Mouse (Mus musculus) layer of hippocampus, postnatal 10 days (tissue): ENCODE measurements around the gene Cox19. TPM values are rescaled to one million over a fixed set of nuclear protein-coding genes. Genes with fewer than 3 reads are reported as not detected.

Experiments used
- DNase-seq, 2 experiments: peaks; one replicate each; pipeline ENCODE4 v3.0.0; 2021; ENCODE audit warnings: low spot score in 2 of 2
- total RNA-seq, 2 experiments: library from RNA; stranded (reverse); gene quantifications; 2 replicates each; pipeline ENCODE4 v1.2.3; 2021

Gene Cox19
- total RNA-seq, 2 experiments from 2014 or later = 74.9 to 79.5 TPM

DNA sequence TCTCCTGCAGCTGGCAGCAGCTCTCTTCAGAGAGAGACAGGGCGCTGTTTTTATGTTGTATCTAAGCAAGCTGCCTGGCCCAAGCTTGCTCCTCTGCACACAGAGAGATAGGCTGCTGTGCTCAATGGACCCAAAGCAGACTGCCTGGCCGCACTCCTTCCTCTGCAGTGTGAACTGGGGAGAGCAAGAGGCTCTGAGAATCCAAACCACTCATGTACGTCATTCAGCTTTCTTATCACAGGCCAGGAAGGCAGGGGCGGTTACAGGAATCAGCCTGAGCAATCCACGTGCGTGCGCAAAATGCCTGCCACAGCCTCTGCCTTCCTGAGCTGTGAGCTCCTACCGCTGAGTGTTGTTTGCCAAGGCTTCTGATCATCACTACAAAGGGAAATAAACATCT, 31.5 kb upstream of the Cox19 start:
- no peak for DNase-seq

DNA sequence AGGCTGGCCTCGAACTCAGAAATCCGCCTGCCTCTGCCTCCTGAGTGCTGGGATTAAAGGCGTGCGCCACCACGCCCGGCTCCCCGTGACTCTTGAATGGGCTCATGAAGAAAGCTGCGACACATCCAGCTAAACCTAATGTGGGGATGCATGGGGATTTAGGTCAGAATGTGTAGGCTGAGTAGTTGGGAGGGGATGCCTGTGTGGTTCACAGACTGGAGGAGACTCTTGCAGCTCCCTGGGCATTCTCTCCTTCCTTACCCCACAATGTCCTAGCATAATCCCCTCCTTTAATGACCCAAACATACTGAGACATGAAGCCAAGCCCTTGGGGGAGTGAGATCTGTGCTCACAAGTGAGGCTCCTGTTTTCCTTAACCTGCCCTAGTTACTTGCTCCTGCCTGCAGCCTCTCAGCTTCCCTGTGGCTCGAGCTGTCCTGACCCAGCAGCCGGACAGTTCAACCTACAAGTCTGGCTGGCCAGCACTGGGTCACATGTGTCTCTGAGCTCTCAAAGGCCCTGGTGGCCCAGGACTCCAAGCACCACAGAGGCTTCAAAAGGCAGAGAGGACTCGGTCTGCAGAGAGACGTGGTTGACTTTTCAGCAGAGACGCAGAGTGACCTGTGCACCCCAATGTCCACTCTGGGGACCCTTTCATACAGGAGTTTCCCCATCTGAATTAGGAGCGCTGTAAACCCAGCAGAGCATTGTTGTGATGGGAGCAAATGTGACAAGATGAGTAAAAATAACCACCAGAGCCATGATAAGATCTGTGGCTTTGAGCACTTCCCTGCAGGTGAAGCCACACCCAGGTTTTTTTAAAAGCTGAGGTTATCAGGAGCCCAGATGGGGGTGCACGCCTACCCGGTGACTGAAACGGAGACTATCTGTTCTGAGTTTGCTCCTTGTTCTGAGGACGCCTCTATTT, 30.6 kb upstream of the Cox19 start:
- no peak for DNase-seq

DNA sequence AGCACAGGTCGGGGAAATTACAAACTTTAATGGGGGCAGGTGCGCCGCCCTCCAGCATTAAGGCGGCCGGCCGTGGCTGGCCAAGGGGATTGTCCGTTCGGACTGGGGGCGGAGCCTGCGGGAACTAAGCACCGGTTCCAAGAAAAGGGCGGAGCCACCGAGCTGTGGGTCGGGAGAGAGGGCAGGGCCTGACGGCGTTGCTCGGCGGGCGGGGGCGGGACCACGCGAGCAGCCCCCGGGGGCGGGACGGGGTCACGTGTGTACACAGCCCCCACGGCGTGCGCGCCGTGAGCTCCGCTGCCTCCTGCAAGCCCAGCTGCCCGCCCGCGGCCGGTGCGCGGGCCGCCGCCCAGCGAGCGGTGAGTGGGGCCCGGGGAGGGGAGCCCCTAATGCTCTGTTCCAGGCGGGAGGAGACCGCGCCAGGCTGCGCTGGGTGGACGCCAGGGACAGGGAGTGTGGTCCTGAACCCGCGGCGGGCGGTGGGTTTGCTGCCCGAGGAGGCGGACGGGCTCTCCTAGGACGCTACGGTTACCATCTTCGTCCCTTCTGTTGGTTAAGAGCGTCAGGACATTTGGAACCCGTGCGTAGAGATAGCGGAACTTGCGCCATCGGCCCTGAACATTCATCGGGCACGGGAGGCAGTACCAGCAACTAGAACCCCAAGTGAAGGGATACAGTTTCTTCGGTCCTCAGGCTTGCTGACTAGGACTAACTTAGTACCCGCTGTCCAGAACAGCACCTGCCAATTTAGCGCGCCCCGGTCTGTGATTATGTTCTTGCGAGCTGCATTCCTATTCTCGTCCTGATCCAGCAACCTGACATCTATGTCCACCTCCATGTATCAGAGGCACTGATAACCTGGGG, 29.4 kb upstream of the Cox19 start:
- DNase-seq = peak; percentile 81 to 89

DNA sequence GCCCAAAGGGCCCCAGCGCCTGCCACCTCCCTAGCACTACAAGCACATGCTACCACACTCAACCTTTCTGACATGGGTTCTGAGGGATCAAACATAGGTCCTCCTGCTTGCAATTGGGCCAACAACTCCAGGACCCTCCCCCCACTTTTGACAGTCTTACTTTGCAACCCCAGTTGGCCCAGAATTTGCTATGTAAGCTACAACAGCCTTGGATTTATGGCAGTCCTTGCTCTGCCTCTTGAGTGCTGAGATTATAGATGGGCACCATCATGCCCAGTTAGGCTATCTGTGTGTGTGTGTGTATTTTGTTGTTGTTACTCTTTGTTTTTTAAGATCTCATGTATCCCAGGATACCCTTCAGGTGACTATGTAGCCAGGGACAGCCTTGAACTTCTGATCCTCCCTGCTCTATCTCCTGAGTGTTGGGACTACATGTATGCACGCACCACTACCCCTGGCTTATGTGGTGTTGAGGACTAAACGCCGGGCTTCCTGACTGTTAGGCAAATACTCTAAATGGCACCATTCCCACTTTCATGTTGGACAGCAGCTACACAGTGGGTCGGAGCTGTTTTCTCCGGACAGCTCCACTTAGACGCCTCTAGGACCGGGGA, 28.7 kb upstream of the Cox19 start:
- no peak for DNase-seq

DNA sequence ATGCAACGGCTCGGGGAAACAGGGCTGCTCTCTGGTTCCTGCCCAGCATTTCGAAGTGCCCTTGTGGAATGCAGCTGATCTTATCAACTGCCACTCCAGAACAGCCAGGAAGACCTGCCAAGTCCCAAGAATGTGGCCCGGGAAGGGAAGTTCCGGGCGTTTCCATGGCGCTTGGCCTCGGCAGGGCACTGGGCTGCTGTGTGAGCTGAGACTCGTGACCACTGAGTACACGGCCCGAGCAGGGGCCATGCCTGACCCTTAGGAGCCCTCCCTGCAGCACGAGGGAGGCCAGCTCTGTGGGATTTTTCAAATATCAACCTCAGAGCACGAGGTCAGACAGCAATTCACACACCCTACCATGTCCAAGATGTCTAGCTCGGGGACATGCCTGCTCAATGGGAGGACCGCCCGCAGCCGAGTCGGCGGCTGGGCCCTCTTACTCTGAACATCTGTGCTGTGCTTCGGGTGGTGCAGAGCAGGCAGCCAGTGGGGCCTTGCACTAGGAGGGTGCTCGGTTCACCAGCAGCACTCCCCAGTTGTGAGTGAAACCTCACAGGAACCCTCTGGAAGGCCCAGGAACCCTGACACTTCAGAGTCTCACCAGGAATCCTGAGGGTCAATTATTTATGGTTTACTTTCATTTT, 27.9 kb upstream of the Cox19 start:
- peak in 1 of 2 experiments; percentile 52 for DNase-seq

DNA sequence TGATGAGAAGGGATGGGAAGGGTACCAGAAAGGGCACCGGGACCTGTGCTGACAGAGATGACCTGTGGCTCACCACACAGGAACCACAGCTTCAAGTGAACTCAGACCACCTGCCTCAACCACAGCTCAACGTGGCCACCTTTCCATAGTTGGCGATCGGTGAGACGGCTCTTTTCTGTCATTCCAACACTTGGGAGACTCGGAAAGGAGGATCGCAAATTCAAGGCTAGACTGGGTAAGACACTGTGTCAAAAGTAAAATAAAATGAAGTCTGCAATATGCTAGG, 27.0 kb upstream of the Cox19 start:
- no peak for DNase-seq

DNA sequence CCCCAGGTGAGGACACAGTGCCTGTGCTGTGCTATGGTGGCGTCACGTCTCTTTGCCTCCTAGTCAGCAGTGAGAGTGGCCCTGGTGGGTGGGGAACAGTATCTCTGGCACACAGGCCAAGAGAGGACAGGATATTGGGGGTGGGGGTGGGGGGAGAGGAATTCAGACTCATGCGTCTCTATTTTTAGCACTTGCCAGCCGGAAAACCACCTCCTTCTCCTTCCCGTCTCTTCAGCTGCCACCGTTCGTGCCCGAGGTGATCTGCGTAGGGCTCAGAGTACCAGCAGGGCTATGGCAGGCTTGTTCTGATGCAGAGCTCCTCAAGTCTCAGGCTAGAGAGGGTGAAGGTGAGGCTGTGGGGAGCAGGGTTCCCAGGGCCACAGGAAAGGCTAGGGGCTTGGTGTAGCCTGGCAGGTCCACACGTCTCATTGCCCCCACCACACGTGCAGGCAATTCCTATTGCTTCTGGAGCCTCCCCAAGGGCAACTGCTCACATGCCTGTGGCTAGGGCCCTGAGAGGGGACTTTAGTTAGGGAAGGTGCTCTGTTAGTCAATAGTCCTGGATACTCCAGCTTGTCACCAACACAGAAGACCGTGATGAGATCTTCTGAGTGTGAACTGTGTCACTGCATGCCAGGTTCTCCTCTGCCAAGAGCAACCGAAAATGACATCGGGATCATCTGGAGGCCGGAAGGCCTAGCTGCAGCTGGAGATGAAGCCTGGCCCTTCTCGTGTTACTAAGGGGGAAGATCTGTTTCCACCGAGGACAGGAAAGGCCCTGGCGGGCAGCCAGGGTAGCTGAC, 26.5 kb upstream of the Cox19 start, which contains the start of gene Gpr146:
Gene Gpr146 (plus strand): TSS at position 230 of the 803 bp plus-strand sequence.
- DNase-seq = no peak

DNA sequence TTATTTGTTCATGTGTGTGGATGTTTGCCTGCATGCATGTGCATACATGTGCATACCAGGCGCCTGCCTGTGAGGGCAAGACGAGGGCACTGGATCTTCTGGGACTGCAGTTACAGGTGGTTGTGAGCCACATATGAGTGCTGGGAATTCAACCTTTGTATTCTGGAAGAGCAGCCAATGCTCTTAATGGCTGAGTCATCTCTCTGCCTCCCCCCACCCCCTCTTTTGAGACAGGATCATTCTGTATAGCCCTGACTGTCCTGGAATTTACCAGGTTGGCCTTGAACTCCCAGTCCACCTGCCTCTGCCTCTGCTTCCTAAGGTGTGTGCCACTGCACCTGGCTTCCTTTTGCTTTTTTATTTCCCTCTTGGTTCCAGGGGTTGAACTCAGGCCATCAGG, 23.6 kb upstream of the Cox19 start:
- no peak for DNase-seq

DNA sequence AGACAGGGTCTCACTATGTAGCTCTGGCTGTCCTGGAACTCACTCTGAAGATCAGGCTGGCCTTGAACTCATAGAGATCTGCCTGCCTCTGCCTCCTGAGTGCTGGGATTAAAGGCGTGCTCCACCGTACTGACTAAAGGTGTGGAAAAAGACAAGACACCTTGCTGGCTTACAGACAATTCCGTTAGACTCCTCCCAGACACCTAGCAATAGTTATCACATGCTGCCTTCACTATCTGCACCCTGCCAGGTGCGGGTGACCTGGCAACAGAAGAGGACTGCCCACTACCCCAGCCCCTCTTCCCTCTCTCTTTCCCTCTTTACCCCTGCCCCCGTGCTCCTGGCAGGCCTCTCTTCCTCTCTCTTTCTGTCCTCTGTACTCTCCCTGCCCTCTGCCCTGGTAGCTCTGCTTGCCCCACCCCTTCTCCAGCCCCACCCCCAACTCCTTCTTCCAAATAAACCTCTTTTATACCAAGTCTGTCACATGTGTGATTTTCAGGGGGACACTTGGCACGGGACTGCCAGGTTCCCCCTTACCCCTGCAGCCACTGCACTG, 22.7 kb upstream of the Cox19 start:
- DNase-seq = no peak

DNA sequence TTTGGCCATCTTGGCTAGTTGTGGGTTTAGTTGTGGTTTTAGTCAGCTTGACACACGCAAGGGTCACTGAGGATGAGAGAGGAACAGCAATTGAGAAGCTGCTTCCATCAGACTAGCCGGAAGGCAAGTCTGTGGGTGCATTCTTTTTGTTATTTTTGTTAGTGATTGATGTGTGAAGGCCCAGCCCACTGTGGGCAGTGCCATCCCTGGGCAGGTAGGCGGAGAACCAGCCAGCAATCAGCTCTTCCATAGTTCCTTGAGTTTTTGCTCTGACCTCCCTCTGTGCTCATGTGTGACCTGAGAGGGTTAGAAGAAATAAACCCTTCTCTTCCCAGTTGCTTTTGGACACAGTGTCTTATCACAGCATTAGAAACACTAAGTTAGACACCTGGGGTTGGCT, 21.9 kb upstream of the Cox19 start:
- DNase-seq = no peak

DNA sequence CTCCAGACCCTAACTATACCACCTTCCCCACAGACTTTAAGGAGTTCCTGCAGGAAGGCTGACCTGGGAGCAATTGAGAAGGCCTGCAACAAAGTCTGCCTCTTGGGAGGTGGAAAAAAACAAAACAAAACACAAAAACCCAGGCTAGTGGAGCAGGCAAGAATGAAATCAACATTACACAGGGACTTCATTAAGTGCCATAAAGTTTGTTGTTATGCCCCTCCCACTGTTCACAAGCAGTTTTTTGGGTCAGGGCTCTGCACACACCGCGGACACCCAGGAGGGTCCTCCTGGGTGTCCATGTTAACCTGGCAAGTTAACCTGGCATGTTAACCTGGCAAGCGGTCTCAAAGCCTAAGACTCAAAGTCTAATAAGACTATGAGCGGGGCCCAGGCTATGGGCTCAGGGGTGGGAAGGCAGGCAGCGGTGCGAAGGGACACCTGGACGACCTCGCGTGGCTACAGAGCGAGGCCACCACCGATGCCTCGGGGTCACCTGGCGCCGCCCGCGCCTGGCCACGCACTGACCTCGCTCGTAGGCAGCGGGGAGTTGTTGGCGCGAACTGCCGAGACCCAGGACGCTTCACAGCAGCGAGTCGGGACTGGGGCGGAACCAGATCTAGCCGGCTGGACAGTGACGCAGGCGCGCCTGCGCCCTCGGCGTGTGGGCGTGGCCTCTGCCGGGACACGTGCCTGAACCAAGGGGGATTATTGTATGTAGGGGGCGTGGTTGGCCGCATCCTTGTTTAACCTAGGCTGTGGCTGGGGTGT, 20.6 kb upstream of the Cox19 start:
- DNase-seq = peak; percentile 88 to 89

DNA sequence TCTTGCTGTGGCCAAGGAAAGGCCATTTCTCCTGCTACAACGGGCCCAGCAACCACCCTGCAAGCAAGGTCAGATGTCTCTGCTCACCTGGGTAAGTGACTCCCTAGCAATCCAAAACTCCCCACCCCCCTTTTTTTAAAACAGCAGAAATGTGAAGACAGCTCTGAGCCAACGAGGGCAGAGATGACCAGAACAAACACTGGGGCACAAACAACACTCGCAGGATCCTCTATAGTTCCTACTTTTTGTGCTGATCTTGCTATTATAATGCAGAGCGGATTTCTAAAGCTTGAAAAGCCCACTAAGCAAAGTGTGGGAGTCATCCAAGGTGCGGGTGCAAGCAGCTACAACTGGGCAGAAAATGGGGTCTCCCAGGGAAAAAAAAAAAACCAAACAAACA, 19.9 kb upstream of the Cox19 start:
- DNase-seq = no peak

DNA sequence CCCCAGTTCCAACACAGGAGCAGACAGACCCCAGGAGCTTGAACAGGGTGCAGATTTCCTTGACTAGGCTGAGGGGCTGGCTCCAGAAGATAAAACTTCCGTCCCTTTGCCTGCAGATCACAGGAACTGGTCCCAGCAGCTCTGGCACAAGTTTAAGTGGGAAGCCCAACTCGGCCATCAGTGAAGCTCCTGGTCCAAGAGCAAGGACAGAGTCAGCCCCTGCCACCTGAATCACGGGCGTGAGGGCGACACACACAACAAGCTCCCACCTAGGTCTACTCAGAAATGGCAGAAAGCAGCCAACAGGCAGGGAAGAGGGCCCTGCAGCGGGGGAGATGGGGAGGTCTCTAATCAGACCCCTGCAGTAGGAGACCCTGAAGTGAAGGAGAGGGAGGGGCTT, 19.1 kb upstream of the Cox19 start:
- no peak for DNase-seq

DNA sequence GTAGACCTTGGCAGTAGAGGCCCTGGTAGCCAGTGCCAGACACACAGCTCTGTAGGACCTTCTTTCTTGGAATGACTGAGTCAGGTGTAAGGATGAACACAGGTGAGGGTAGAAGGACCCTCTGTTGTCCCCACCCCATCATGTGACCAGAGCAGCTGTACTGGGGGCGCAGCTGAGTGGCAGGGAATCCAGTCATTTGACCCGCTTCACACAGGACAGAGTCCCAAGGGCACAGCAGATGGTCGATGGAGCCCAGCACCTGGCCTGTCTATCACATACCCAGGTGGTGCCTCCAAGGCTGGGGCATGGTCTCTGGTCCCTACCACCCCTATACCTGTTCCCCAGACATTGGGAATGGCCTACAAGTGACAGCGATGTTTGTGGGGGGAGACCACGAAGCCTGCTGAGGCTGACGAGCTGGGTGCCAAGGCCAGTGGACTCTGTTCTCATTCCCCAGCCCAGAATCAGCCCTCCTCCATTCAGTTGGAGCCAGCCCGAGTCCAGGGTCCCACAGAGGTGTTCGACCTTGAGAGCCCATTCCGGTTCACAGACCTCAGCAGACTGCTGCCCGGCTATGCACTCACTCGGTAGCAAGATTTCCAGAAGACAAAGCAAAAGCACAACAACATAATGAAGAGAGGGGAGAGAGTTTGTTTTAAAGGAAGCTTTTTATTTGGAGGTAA, 17.6 kb upstream of the Cox19 start:
- no peak for DNase-seq

DNA sequence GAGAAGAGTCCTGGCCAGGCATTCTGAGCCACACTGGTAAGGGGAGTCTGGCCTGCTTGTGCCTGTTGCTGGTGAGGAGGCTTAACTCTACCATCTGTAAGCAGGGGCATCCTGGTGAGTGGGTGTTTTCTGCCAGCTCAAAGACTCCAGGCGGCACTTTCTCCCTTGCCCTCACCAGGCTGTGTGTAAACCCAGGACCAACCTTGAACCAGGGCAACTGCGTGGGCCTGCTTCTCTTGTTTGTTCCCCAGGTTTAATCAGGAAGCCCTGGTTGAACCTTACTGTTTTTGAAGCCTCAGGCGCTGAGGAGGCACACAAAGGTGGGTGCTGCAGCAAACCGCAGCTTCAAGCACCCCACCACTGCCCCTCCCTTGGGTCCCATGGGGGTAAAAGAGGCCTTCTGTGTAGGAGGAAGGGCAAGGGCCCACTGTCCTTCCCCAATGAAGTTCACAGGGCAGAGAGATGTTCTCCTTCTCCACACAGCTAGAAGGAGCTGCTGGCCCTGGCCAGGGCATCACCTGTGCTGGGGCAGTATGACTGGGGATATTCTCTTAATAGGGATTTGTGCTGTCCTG, 16.8 kb upstream of the Cox19 start:
- no peak for DNase-seq

DNA sequence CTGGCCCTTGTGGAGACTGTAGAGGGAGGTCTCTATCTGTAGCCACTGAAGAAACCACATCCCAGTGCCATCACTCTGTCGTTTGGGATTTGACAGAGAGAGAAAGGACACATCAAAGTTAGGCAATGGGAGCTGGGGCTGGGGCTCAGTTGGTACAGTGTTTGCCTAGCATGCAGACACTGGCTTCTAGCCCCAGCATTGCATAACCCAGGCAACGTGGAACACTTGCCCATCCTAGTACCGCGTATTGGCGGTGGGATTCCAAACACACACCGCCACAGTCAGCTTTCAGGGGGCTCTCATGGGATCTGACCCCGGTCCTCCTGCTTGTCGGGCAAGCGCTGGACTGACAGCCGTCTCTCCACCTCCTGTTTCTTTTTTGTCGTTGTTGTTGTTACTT, 15.3 kb upstream of the Cox19 start:
- DNase-seq = no peak

DNA sequence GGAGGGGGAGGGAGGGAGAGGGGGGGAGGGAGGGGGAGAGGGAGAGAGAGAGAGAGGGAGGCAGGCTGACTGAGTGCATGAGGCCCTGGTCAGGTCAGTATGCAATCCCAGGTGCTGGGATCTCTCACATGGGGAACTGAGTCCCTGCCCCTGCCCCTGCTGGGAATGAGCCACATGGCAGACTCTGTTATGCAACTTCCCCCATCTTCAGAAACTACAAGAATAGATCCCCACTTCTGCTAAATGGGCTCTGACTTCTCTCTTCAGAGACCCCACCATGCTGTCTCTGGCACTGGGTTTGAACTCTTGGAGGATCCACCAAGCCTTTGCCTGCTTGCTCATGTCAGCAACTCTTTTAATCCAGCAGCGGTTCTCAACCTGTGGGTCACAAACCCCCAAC, 14.6 kb upstream of the Cox19 start:
- no peak for DNase-seq

DNA sequence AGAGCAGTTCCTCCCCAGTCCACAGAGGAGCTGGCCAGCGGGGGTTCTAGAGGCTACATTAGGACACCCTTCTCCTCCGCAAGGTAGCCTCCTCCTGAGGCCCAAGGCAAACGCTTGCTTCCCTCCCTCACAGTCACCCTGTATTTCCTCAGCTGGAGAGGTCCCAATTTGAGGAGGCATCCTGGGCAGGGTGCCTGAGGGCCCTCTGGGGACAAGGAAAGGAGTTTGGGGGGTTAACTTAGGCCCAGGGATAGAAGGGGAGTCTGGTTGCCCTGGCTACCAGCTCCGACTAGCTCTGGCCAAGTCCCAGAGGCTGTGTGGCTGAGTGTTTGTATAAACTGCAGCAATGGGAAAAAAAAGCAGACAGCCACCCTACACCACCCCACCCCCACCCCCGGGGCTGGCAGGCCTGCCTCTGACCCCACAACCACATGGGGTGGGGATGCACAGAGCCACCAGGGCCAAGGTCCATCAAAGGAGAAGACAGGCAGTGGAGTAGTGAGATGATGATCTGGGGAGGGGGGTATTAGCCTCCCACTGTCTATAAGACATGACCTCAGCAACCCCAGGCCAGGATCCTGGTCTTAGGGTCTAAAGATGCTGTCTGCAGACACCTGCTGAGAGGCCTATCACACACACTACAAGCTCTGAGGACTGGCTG, 13.8 kb upstream of the Cox19 start:
- peak; percentile 57 to 62 for DNase-seq
